Mouse (Mus musculus) cerebellum, postnatal 36 days (tissue): ENCODE results near the gene Camta2.
A peak's percentile ranks its signal among the peaks of the same experiment; 100 is the strongest.

ENCODE experiments used
- DNase-seq, 2 experiments: peaks; one replicate each; pipeline ENCODE4 v3.0.0; 2021 to 2022; ENCODE audit warnings: mixed read lengths in 2 of 2

Gene Camta2

GRCm38 (mm10) chr11:70660571-70660970 is 27.3 kb downstream of the Camta2 start:
- DNase-seq = no peak

- no peak for DNase-seq
Measured at GRCm38 (mm10) chr11:70658942-70659341, 29.0 kb downstream of the Camta2 start.

GRCm38 (mm10) chr11:70658521-70658920 is 29.4 kb downstream of the Camta2 start:
- DNase-seq = no peak

GRCm38 (mm10) chr11:70657991-70658390 is 29.9 kb downstream of the Camta2 start:
- DNase-seq = no peak

GRCm38 (mm10) chr11:70657573-70657972 is 30.3 kb downstream of the Camta2 start:
- DNase-seq = no peak

GRCm38 (mm10) chr11:70656964-70657363 is 30.9 kb downstream of the Camta2 start, which contains the start of gene Eno3:
Gene Eno3 (plus strand): TSS chr11:70657202.
- DNase-seq = no peak

- peak; percentile 46 to 52 for DNase-seq
Measured at GRCm38 (mm10) chr11:70656456-70656927, 31.4 kb downstream of the Camta2 start.

- peak in 1 of 2 experiments; percentile 36 for DNase-seq
Measured at GRCm38 (mm10) chr11:70655571-70656455, 32.1 kb downstream of the Camta2 start.

- DNase-seq = peak; percentile 81 to 87
Measured at GRCm38 (mm10) chr11:70654923-70655570, 32.9 kb downstream of the Camta2 start.

- peak; percentile 71 to 80 for DNase-seq
Measured at GRCm38 (mm10) chr11:70654198-70654922, 33.5 kb downstream of the Camta2 start, which contains the start of gene Pfn1. Gene Pfn1 (minus strand): TSS chr11:70654644.

- DNase-seq = peak; percentile 60 to 71
Measured at GRCm38 (mm10) chr11:70653345-70654197, 34.3 kb downstream of the Camta2 start.

- no peak for DNase-seq
Measured at GRCm38 (mm10) chr11:70652884-70653344, 35.0 kb downstream of the Camta2 start.

GRCm38 (mm10) chr11:70652029-70652883 is 35.6 kb downstream of the Camta2 start:
- no peak for DNase-seq

GRCm38 (mm10) chr11:70651391-70651790 is 36.5 kb downstream of the Camta2 start:
- no peak for DNase-seq

- no peak for DNase-seq
Measured at GRCm38 (mm10) chr11:70650322-70651175, 37.4 kb downstream of the Camta2 start.

GRCm38 (mm10) chr11:70649185-70649734 is 38.6 kb downstream of the Camta2 start:
- no peak for DNase-seq

GRCm38 (mm10) chr11:70648512-70648911 is 39.4 kb downstream of the Camta2 start:
- DNase-seq = no peak

- DNase-seq = peak in 1 of 2 experiments; percentile 28
Measured at GRCm38 (mm10) chr11:70647716-70648420, 40.0 kb downstream of the Camta2 start.
